Mouse (Mus musculus) mouse trophoblast stem cell (cell line): ENCODE measurements around the gene Fam57b.

Source experiments
- in situ Hi-C, 2 experiments: fragments of 300-500 bp; cut with MseI, MboI; formaldehyde crosslinking; loops; 2 replicates in 1 of 2; 3 replicates in 1 of 2; pipeline ENCODE4 v1.15.1; 2025

Gene Fam57b

DNA sequence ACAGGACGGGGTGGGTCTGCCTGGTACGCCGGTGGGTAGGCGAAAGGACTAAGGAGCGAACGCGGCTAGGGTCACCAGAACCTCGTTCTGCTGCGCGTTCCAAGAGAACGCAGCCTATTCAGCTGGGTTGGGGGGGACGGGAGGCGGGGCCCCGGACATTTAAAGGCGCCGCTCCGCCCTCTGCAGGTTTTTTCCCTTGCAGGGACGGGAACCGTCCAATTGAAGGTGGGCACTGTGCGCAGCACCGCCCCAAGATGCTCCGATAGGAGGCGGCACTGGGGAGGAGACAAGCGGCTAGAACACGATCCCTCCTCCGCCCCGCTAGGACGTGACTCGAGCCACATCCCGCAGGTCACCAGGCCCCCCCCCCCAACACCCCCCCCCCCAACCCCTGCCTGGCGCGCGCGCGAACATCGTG, 1.6 kb downstream of the Fam57b start:
- in situ Hi-C loops, result no loop called here

GRCm38 (mm10) chr7:126799468-126800268, 2.2 kb downstream of the Fam57b start:
- in situ Hi-C loops, result no loop called here

DNA sequence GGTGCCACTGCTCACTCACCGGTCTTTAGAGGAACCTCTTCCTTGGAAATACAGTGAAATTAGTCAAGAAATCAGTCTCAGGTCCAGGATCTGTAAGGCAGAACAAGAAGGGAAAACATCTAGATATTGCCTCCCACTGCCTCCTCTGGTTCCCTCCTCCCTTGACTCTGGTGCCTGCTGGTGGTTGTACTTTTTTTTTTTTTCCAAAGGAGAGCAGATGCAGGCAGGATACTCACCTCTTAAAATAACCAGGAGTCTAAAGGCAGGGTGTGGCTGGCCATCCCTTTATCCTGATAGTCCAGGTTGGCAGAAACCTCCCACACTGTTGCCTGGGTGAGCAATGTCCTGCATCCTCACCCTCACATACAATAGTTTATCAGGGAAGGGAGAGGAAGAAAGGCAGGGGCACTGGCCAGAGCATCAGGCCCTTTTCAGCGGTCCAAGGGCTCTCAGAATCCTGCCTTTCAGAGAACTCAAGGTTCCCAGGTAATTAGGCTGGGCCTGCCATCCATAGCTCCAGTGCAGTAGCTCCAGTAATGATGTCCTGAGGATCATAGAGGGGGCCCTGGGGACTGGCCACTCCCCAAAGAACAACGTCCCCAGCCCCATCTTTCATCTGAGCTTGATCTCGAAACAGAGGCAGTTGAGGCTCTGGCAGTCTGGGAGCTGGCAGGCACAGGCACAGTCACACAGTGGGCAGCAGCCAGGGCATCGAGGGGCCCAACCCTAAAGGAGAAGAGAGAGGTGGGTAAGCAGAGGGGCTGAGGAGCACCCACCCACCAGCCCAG, 3.0 kb downstream of the Fam57b start:
- in situ Hi-C loops, result no loop called here

DNA sequence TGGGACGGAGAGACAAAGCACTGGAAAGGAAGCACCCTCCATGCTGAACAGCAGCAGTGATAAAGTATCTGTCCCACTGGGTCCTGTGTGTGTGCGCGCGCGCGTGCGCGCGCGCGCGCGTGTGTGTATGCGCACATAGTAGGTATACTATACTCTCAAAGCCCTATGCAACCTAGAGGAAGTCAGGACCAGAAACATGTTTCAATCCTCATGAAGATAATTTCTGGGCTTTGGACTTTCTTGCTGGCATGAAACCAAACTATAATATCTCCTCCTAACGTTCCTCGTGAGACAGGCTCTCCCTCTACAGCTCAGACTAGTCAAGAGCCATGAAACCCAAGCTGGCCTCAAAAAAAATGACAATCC, 3.6 kb downstream of the Fam57b start:
- in situ Hi-C loops, result no loop called here

- in situ Hi-C loops, result no loop called here
These were observed 4.8 kb downstream of the Fam57b start for GRCm38 (mm10) chr7:126802134-126802889.

DNA sequence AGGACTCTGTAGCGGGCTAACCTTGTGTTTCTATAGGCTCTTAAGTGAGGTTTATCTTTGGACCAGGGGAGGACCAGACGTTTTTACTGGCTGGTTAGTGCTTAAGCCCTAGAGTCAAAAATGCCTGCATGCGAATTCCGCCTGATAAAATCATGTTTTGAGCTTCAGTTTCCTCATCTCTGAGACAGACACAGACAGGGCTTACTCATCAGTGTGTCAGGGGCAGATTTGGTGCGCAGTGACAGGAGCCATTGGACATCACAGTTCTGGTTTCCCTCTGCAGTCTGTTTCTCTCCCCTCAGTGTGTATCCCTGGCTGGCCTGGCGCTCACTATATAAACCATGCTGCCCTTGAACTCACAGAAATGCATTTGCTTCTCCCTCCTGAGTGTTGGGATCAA, 5.7 kb downstream of the Fam57b start:
- in situ Hi-C loops, result no loop called here

- in situ Hi-C loops, result no loop called here
These were observed 6.3 kb downstream of the Fam57b start for GRCm38 (mm10) chr7:126803751-126804150.

DNA sequence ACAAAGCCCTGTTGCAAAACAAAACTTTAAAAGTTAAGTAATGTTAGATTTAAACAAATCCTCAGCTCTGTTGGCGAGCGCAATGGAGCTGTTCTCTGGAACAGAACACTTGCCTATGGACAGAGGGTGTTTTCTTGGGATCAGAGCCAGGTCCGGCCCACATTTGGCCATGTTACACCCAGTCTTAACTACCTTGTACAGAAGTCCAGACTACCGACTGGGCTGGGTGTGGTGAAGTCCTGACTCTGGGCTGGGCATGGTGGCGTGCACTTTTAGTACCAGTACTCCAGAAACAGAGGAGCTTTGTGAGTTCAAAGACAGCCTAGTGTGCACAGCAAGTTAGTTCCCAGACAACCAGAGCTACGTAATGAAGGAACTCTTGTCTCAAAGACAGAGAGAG, 9.5 kb downstream of the Fam57b start:
- in situ Hi-C loops, result no loop called here

GRCm38 (mm10) chr7:126807405-126807804, 9.9 kb downstream of the Fam57b start:
- in situ Hi-C loops, result no loop called here

- in situ Hi-C loops, result no loop called here
These were observed 11.4 kb downstream of the Fam57b start for GRCm38 (mm10) chr7:126808703-126809455.

DNA sequence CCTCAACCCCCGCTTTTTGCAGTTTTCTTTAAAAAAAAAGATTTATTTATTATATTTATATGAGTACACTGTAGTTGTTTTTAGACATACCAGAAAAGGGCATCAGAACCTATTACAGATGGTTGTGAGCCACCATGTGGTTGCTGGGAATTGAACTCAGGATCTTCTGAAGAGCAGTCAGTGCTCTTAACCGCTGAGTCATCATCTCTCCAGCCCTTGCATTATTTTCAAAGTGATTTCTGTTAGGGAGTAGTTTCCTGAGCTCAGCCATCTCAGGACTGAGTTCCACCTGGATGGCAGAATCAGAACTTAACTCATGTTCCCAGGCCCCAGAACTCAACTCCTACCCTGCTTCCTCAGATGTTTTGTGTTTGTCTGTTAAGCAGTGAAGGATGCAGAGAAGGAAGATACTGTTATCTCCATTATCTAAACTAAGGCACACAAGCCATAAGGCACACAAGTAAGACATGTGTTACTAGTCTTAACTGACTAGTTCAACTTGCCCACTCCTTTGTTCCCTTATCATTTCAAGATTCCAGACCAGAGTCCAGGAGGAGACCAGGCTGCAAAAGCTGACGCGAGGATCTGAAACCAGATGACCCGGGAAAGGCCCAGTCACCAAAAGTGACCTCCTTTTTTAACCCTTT, 12.4 kb downstream of the Fam57b start:
- in situ Hi-C loops, result no loop called here

GRCm38 (mm10) chr7:126815726-126816222, 18.3 kb downstream of the Fam57b start:
- in situ Hi-C loops, result no loop called here

DNA sequence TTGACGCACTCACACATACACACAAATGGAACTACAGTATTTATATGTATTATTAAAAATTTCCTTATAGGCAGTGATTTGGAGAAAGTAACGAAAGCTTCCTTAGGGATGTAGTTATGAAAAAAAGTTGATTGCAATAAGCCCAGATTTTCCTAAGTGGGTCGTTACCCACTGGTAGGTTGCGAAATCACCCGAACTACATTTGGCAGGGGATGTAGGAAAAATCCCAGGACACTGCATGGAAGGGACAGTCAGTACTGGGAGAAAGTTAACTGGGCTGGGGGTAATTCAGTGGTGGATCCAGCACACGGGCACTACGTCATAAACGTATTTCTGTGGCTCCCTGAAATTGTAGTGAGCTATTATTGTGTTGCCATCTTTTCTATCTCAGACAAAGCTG, 19.0 kb downstream of the Fam57b start:
- in situ Hi-C loops, result no loop called here

DNA sequence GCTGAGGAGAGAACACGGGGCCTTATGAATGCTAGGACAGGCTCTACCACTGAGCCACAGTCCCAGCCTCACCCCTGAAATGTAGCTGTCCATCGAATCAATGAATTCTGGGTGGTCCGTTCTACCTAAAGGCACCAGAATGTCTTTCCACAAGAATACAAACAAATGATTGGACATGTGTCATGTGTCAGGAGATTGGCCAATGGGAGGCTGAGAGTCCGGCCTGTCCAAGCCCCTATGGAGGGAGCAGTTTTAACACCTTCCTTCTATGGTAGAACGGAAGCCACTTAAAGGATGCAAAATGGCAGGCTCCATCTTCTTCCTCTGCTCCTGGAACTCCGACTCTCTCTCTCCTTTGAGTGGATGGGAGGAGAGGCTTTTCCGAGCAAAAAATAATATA, 20.1 kb downstream of the Fam57b start:
- in situ Hi-C loops, result no loop called here

GRCm38 (mm10) chr7:126818818-126819217, 21.4 kb downstream of the Fam57b start:
- in situ Hi-C loops, result no loop called here

- in situ Hi-C loops, result loop anchor here in 1 of 2 experiments (10.0 kb wide), 3 partner anchors 113 to 283 kb away; no protein-coding TSS in a partner anchor
These were observed 24.5 kb downstream of the Fam57b start for GRCm38 (mm10) chr7:126821835-126822511.

DNA sequence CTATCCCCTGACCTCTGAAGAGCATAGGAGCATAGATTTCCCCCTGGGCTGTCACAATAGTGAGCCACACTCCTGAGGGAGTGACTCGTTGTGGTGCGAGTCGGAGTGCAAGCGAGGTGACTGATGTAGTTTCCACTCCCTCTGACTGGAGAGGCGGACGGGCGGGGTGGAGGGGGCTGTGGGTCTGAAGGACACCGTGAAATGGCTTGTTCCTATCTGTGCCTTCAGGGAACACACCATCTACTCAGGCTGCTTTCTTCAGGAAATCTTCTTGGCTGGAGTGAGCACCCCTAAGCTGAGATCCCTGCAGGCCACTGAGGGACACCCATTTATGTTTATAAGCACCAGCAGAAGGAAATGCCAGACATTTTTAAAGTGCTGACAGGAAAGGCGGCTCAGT, 25.3 kb downstream of the Fam57b start:
- in situ Hi-C loops, result loop anchor here in 1 of 2 experiments (10.0 kb wide), 3 partner anchors 112 to 282 kb away; no protein-coding TSS in a partner anchor

DNA sequence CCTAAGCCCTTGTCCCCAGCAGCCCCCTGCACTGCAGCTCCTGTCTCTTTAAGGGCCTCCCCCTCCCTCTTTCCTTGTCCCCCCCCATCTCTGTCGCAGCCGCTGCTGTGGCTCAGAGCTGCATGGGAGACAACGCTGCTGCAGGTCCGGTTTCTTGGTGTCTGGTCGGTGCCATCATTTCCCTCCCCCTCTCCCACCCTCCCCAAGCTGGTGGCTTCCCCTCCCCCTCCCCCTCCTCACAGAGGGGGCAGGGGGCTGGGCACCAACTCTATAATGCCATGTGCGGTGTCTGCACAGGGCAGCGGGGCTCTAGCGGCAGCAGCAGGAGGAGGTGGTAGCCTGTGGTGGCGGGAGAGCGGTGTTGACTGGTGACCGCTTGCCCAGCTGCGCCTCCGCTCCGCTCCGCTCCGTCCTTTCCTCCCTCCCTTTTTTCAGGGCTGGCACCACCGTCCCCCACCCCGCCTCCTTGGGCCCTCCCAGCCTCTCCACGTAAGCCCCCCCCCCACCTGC, 25.8 kb downstream of the Fam57b start:
- in situ Hi-C loops, result loop anchor here in 1 of 2 experiments (10.0 kb wide), 3 partner anchors 112 to 282 kb away; no protein-coding TSS in a partner anchor

DNA sequence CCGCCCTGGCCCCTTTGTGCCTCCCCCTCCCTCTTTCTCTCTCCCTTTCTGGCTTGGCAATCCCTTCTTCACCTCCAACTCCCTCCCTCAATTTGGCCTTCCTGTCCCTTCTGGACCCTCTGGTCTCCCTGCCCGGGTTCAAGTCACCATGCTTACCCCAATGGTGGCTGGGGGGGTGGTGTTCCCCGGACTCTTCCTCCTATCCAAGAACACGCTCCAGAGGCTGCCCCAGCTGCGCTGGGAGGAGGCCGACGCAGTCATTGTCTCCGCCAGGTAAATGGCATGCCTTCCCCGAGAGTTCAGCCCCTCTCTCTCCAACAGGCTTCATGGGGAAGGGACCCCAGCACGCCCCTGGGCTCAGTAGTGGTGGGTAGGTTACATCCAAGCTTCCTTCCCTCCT, 26.5 kb downstream of the Fam57b start:
- in situ Hi-C loops, result loop anchor here in 1 of 2 experiments (10.0 kb wide), 3 partner anchors 111 to 281 kb away; no protein-coding TSS in a partner anchor
